Mouse (Mus musculus) megakaryocyte, embryonic 14.5 days (primary cell): ENCODE measurements at regions not wholly inside any gene's neighbourhood (a gene's known extent, or its start where the extent isn't known, plus 50 kb on each side); places are given as distances from the start of the nearest gene placed in this dataset.

Source experiments
- H3K27me3 ChIP-seq: replicated peaks from 2 replicates; pipeline ENCODE3; 2012; ENCODE audit warnings: inconsistent platforms
- H3K36me3 ChIP-seq: replicated peaks from 2 replicates; pipeline ENCODE3; 2012; ENCODE audit warnings: low read length, inconsistent platforms, mixed read lengths
- H3K4me1 ChIP-seq: 2 replicates; pipeline ENCODE4 v1.6.1; 2012; ENCODE audit warnings: inconsistent platforms
- H3K4me3 ChIP-seq: replicated peaks from 2 replicates; pipeline ENCODE3; 2012; ENCODE audit warnings: moderate library complexity, mild to moderate bottlenecking, inconsistent platforms
- H3K9me3 ChIP-seq: 2 replicates; pipeline ENCODE4 v1.6.1; 2012; ENCODE audit warnings: inconsistent platforms
- FLI1 ChIP-seq: IDR thresholded peaks from 2 replicates; pipeline ENCODE4 v1.6.1; 2012; ENCODE audit warnings: low read length, inconsistent platforms, mixed read lengths
- GATA1 ChIP-seq: IDR thresholded peaks from 3 replicates; pipeline ENCODE4 v1.6.1; 2012; ENCODE audit warnings: mixed read lengths, low read length, inconsistent platforms, borderline replicate concordance

DNA sequence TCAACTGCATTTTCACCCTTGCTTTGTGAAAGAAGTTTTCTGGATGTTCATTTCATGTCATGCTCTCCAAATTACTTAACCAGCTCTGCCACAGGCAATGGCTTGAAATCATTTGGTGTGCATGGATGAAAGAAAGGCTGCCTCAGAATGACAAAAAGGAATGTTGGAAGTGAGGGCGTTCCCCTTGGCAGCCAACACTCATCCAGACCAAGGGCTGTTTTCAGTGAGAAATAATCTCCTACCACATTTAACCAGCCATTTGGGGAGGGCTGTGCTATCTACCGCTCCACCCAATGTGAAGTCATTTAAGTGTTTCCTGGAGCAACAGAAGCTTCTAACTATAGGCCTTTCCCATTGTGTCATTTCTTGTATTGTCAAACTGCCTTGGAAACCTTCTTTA lies 650.8 kb downstream of the Fat4 start:
- H3K4me3 ChIP-seq, result no peak overlapping the region
- TF ChIP-seq FLI1 (no peak), GATA1 (no peak)
- H3K4me1 ChIP-seq, result no peaks in the 10 kb centered on the region
- peaks cover 4% of the 10 kb centered on the region; the same call in 1 of the 2 replicates for H3K9me3 ChIP-seq
- H3K27me3 ChIP-seq, result no peaks in the 10 kb centered on the region
- H3K36me3 ChIP-seq, result no peaks in the 10 kb centered on the region

DNA sequence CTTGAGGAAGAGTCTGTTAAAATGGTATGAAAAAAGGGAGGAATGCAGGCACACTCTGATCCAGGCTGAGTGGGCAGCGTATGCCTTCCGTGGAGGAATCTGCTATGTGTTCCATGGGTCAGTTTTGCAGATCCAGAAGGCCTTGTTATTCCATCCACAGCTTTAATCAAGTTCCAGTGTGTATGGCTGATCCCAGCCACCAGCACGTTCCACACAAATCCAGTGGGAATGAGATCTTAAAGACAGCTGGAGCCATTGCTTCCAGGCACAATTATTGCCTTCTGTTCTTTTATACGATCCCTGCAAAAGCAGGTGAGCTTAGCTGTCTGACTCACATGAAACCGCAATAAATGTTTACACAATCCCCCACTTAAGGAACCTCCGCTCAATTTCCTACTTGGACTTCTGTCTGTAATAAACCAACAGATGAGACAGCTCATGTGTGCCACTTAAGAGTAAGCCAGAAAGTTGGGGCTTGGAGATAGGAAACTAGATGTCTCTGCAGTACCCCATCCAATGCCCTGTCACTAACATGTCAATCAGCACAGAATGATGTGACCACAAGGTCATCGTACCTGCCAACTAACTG lies 653.9 kb downstream of the Fat4 start:
- Histone ChIP-seq H3K9me3 (peaks cover 4% of the 10 kb centered on the region; the same call in 1 of the 2 replicates), H3K27me3 (no peaks in the 10 kb centered on the region), H3K4me3 (no peak overlapping the region), H3K36me3 (no peaks in the 10 kb centered on the region), H3K4me1 (no peaks in the 10 kb centered on the region)
- TF ChIP-seq FLI1, result no peak
- no peak for TF ChIP-seq GATA1

DNA sequence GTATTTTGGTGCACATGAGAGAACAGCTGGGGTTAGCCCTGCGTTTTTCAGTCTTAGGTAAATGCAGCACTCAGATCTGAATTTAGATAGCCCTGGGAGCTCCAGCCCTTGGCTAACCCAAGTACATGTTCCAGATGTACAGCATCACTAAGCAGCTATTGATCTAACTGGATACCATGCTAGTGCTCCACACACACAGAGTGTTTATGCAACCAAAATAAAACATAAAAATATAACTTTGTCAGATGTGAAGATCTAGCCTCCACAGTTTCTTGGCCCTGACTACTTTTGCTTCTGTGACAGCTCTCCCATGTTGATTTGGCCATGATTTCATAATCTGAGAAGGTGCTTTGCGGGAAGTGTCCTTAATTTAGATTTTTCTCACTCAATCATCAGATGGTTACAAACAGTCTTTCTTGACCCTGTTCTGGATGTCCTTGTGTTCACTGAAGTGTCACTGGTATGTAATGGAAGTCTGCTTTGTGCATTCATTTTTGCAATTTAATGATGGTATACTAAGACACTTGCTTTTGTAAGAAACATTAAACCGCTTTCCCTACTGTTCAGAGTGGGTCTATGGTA lies 672.8 kb downstream of the Fat4 start:
- no peak for TF ChIP-seq GATA1
- no peak for TF ChIP-seq FLI1
- Histone ChIP-seq H3K27me3 (no peaks in the 10 kb centered on the region), H3K4me1 (no peaks in the 10 kb centered on the region), H3K9me3 (no peaks in the 10 kb centered on the region; the same call in 1 of the 2 replicates), H3K36me3 (no peaks in the 10 kb centered on the region), H3K4me3 (no peak overlapping the region)

DNA sequence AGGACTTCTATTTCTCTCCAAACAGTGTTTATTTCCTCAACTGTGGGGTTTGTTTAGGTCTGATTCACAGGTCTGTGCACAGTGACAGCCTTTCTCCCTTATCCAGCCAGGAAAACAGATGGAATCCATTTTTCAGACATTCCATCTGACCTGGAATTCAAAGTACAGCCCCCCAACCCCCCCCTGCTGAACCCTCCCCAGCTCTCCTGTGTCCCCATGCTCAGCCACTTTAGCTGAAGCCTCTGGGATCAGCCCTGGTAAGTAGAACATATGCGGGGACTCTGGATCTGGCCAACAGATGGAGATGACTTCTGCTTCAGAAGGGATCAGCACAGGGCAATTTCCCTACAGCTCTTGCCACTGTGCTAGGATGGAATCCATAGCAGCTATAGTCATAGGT lies 674.2 kb downstream of the Fat4 start:
- H3K4me1 ChIP-seq, result no peaks in the 10 kb centered on the region
- H3K9me3 ChIP-seq, result no peaks in the 10 kb centered on the region; the same call in 1 of the 2 replicates
- no peaks in the 10 kb centered on the region for H3K36me3 ChIP-seq
- no peak for TF ChIP-seq GATA1
- TF ChIP-seq FLI1, result no peak
- H3K4me3 ChIP-seq, result no peak overlapping the region
- H3K27me3 ChIP-seq, result no peaks in the 10 kb centered on the region

DNA sequence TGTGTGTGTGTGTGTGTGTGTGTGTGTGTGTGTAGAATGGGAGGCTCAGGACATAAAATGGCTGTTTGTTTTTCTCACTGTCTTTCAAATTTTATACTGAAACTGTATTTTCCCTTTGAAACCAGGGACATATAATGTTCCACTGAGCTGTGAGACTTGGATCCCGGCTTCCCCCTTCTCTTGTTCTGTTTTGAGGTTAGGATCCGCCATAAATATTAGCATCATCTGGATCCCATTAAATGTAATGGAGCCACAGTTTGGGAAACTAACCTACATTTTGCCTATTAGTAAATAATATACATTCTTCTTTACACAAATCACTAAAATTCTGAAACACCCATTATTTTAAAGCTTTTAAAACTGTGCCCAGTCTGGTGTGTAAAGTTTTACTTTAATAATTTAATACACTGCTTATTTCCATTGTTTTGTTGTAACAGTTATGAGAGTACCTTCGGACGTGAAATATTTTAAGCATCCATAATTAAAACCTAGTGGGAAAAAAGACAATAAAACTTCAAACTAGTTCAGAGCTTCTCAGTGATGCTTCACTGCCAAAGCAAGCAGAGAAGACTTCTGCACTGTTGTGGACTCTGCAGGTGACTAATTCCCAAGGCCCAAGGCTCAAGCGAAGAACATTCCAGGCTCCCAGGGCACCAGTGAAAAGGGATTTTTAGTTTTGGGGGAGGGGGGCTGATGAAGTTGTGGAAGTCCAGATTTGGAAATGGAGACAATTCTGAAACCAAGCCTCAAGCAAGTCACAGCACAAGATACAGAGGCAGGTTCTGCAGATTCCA lies 684.9 kb downstream of the Fat4 start:
- TF ChIP-seq GATA1 (no peak), FLI1 (no peak)
- no peaks in the 10 kb centered on the region for H3K27me3 ChIP-seq
- H3K36me3 ChIP-seq, result no peaks in the 10 kb centered on the region
- H3K4me3 ChIP-seq, result no peak overlapping the region
- H3K9me3 ChIP-seq, result peaks cover 5% of the 10 kb centered on the region; the same call in 1 of the 2 replicates
- no peaks in the 10 kb centered on the region for H3K4me1 ChIP-seq

DNA sequence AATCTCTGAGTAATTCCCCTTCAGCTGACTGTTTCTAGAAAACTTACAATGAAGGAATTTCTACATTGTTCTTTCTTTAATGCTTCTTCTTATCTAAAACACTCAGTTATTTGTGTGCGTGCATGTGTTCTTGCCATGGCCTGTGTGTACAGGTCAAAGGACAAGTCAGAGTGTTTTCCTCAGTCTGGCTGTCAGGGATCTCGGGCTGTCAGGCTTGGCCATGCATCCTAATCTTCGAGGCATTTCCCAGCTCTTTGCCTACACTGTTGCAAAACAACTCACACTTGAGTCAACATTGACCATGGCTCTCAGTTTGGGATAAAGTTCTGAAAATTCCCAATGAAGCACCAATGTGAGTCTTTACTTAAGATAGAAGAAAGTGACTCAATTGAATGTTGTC lies 688.5 kb downstream of the Fat4 start:
- Histone ChIP-seq H3K4me3 (no peak overlapping the region), H3K9me3 (peaks cover 5% of the 10 kb centered on the region), H3K36me3 (no peaks in the 10 kb centered on the region), H3K27me3 (no peaks in the 10 kb centered on the region), H3K4me1 (no peaks in the 10 kb centered on the region)
- TF ChIP-seq GATA1 (no peak), FLI1 (no peak)

DNA sequence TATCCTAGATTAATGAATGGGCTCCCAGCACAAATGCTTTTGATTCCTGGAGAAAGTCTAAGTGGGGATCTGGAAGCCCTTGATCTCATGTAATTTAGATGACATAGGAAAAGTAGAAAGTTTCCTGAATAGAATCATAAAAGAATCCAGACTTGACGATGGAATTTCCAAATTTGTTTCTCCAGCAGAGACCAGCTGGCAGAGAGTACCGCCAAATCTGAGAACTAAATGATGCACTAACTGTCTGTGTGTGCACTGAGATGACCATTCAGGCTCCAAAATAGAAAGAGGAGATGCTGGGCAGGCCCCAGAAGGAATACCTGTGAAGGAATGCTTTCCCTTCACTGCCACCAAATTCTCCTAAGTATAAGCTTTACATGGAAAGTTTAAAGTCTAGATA lies 704.6 kb downstream of the Fat4 start:
- H3K4me3 ChIP-seq, result no peak overlapping the region
- TF ChIP-seq FLI1 (no peak), GATA1 (no peak)
- no peaks in the 10 kb centered on the region for H3K27me3 ChIP-seq
- H3K36me3 ChIP-seq, result no peaks in the 10 kb centered on the region
- no peaks in the 10 kb centered on the region for H3K9me3 ChIP-seq
- no peaks in the 10 kb centered on the region for H3K4me1 ChIP-seq

DNA sequence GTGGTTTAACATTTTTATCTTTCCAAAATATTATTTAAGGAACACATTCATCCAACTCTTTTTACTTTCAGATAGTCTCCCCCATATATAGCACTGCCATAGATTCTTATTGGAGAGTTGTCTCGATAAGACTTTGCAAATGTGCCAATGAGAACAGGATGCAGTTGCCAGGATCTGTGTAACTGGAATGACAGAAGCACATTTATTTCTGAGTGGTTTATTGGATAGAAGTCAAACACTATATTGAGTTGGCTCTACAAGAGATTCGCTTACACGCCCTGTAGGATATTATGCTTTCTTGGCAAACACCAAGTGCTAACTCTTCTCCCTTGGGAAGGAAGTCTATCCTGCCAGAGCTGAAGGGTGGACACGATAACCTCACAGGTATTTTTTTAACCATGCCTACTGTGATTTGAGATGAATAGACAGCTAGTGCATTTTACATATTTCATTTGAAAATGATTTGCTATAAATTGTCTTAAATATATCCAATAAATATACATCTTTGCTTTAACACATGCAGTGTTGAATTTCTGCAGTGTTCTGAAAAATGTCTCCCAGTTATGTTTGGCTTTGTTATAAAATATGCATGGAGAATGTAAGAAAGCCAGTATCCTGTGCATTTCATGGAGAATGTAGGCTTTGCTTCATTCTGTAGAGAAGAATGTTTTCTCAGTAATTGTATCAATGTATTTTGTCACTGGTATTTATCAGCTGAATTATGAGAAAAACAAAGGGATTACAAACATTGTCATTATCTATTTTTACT lies 705.8 kb downstream of the Fat4 start:
- H3K36me3 ChIP-seq, result no peaks in the 10 kb centered on the region
- no peak for TF ChIP-seq FLI1
- no peak for TF ChIP-seq GATA1

DNA sequence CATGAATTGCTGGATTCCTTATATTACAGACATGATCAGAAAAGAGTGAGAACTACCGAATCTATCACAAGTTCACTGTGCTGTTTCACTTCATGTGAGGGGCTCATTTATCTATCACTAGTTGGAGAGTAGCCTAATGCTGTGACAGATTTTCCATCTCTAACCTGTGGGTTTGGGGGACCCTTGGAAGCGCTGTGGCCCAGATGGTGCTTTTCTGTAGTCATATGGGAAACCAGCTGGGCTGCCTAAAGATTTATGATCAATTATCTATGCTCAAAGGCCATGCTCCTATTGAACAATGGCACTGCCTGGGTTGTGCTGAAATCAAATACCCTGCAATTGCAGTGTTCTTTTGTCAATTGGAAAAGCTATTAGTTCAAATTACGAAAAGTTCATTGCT lies 723.2 kb downstream of the Fat4 start:
- no peaks in the 10 kb centered on the region for H3K27me3 ChIP-seq
- no peaks in the 10 kb centered on the region for H3K36me3 ChIP-seq
- no peak overlapping the region for H3K4me3 ChIP-seq
- no peaks in the 10 kb centered on the region for H3K9me3 ChIP-seq
- TF ChIP-seq GATA1 (no peak), FLI1 (no peak)
- no peaks in the 10 kb centered on the region for H3K4me1 ChIP-seq

More for the DNA sequence above, 705.8 kb downstream of the Fat4 start:
- Histone ChIP-seq H3K4me3 (no peak overlapping the region), H3K9me3 (no peaks in the 10 kb centered on the region), H3K27me3 (no peaks in the 10 kb centered on the region), H3K4me1 (no peaks in the 10 kb centered on the region)

DNA sequence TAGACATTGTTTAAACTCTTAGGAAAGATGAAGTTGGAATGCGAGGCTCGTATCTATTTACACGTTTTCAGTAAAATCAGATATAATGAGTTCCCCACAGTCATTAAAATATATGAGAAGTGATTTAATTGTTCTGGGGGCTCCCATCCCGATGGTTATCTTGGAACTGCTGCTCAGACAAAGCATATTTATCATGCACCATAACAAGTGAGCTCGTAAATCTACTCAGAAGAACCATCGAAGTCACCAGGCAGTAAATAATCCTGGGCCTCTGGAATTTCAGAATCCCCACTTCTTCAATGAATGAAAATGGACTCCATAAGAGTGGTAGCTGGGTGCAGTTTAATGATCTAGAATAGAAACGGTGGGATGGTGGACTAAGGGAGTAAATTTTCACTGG lies 725.7 kb downstream of the Fat4 start:
- Histone ChIP-seq H3K27me3 (no peaks in the 10 kb centered on the region), H3K9me3 (no peaks in the 10 kb centered on the region), H3K4me1 (no peaks in the 10 kb centered on the region), H3K36me3 (no peaks in the 10 kb centered on the region), H3K4me3 (no peak overlapping the region)
- TF ChIP-seq GATA1, result no peak
- TF ChIP-seq FLI1, result no peak
